Mouse (Mus musculus): ENCODE data around the gene Hinfp. TPM values are rescaled to one million over a fixed set of nuclear protein-coding genes. Genes with fewer than 3 reads are reported as not detected.
"Not testable (repeated sequence)": the region's sequence is repeated elsewhere in the genome, so short reads cannot be mapped to it uniquely, and the experiment has no call there.

Gene Hinfp
- total RNA-seq, 2 experiments from 2014 or later = 24.4 to 31.8 TPM

- intact Hi-C loops (cut with DNase I) = loop anchor here (10.0 kb wide), 1 partner anchor 100 kb away; the partner anchor contains the start of gene Cbl
- peak; percentile 96 to 98 for DNase-seq (ENCODE audit: low spot score in 2 of 2)
Measured at GRCm38 (mm10) chr9:44334396-44335330, 29.2 kb upstream of the Hinfp start, which contains the start of gene H2afx. Gene H2afx, plus strand, starts transcription at chr9:44334694.

- intact Hi-C loops (cut with DNase I) = loop anchor here (10.0 kb wide), 1 partner anchor 98 kb away; the partner anchor contains the start of gene Cbl
- no peak for DNase-seq (ENCODE audit: low spot score in 2 of 2)
Measured at GRCm38 (mm10) chr9:44332918-44333638, 27.6 kb upstream of the Hinfp start.

- no peak for DNase-seq (ENCODE audit: low spot score in 2 of 2)
- intact Hi-C loops (cut with DNase I) = loop anchor here (10.0 kb wide), 1 partner anchor 96 kb away; the partner anchor contains the start of gene Cbl
Measured at GRCm38 (mm10) chr9:44330736-44331135, 25.3 kb upstream of the Hinfp start.

- intact Hi-C loops (cut with DNase I) = no loop called here
- no peak for DNase-seq (ENCODE audit: low spot score in 2 of 2)
Measured at GRCm38 (mm10) chr9:44327926-44328325, 22.5 kb upstream of the Hinfp start.

- intact Hi-C loops (cut with DNase I) = no loop called here
- DNase-seq (ENCODE audit: low spot score in 2 of 2) = no peak
Measured at GRCm38 (mm10) chr9:44327064-44327711, 21.7 kb upstream of the Hinfp start.

- DNase-seq (ENCODE audit: low spot score in 2 of 2) = peak; percentile 85 to 88
- intact Hi-C loops (cut with DNase I) = no loop called here
Measured at GRCm38 (mm10) chr9:44326371-44327063, 21.0 kb upstream of the Hinfp start.

GRCm38 (mm10) chr9:44325768-44326370, 20.4 kb upstream of the Hinfp start, which contains the start of gene Dpagt1:
Gene Dpagt1, plus strand, starts transcription at chr9:44326019.
- no peak for DNase-seq (ENCODE audit: low spot score in 2 of 2)
- intact Hi-C loops (cut with DNase I) = no loop called here

GRCm38 (mm10) chr9:44325032-44325767, 19.7 kb upstream of the Hinfp start:
- intact Hi-C loops (cut with DNase I); DNase-seq (ENCODE audit: low spot score in 2 of 2): not testable (repeated sequence)

- intact Hi-C loops (cut with DNase I) = no loop called here
- no peak for DNase-seq (ENCODE audit: low spot score in 2 of 2)
Measured at GRCm38 (mm10) chr9:44324147-44324546, 18.7 kb upstream of the Hinfp start.

GRCm38 (mm10) chr9:44323656-44324055, 18.2 kb upstream of the Hinfp start:
- DNase-seq (ENCODE audit: low spot score in 2 of 2); intact Hi-C loops (cut with DNase I): not testable (repeated sequence)

- DNase-seq (ENCODE audit: low spot score in 2 of 2) = peak in 1 of 2 experiments; percentile 57
- intact Hi-C loops (cut with DNase I) = no loop called here
Measured at GRCm38 (mm10) chr9:44320799-44321133, 15.3 kb upstream of the Hinfp start.

GRCm38 (mm10) chr9:44319887-44320798, 14.7 kb upstream of the Hinfp start, which contains the start of gene C2cd2l:
Gene C2cd2l, minus strand, starts transcription at chr9:44320285.
- intact Hi-C loops (cut with DNase I) = no loop called here

GRCm38 (mm10) chr9:44319105-44319886, 13.8 kb upstream of the Hinfp start:
- intact Hi-C loops (cut with DNase I) = no loop called here
- DNase-seq (ENCODE audit: low spot score in 2 of 2) = peak in 1 of 2 experiments; percentile 52

More at GRCm38 (mm10) chr9:44319887-44320798, 14.7 kb upstream of the Hinfp start, which contains the start of gene C2cd2l:
- DNase-seq (ENCODE audit: low spot score in 2 of 2) = peak; percentile 88 to 90

GRCm38 (mm10) chr9:44318826-44319095, 13.3 kb upstream of the Hinfp start:
- intact Hi-C loops (cut with DNase I) = no loop called here
- DNase-seq (ENCODE audit: low spot score in 2 of 2) = no peak

GRCm38 (mm10) chr9:44318076-44318825, 12.8 kb upstream of the Hinfp start:
- intact Hi-C loops (cut with DNase I) = no loop called here
- DNase-seq (ENCODE audit: low spot score in 2 of 2) = no peak

GRCm38 (mm10) chr9:44317452-44317851, 12.0 kb upstream of the Hinfp start:
- intact Hi-C loops (cut with DNase I) = no loop called here
- DNase-seq (ENCODE audit: low spot score in 2 of 2) = no peak

Data from left cerebral cortex, postnatal 36 days (tissue).